Mouse (Mus musculus) midbrain, embryonic 14.5 days (tissue): ENCODE results near the gene Kdm1b. TPM values are rescaled to one million over a fixed set of nuclear protein-coding genes. Genes with fewer than 3 reads are reported as not detected.

Source experiments
- ATAC-seq: fragments of 200-750 bp; cut with Nextera tagmentation; 2 replicates; pipeline ENCODE4 v1.8.0; 2017; ENCODE audit warnings: moderate number of reproducible peaks, moderate library complexity; ENCODE audit not compliant: low FRiP score, low TSS enrichment
- DNase-seq: peaks from one replicate; pipeline ENCODE4 v3.0.0-alpha.2; 2015
- H3K27ac ChIP-seq: fragments of 300-500 bp; sonication (generic); replicated peaks from 2 replicates; pipeline ENCODE4 v1.5.1; 2014; ENCODE audit warnings: mild to moderate bottlenecking, low read depth, low read length, moderate library complexity
- H3K27me3 ChIP-seq: fragments of 300-500 bp; sonication (generic); 2 replicates; pipeline ENCODE4 v1.6.1; 2014; ENCODE audit warnings: low read length, control low read depth, mixed read lengths; ENCODE audit not compliant: control insufficient read depth, insufficient read depth
- H3K36me3 ChIP-seq: fragments of 300-500 bp; sonication (generic); 2 replicates; pipeline ENCODE4 v1.6.1; 2014; ENCODE audit warnings: low read length, control low read depth; ENCODE audit not compliant: control insufficient read depth, insufficient read depth
- H3K4me1 ChIP-seq: fragments of 300-500 bp; sonication (generic); 2 replicates; pipeline ENCODE4 v1.6.1; 2014; ENCODE audit warnings: mild to moderate bottlenecking, antibody characterized with exemption, low read length, control low read depth; ENCODE audit not compliant: control insufficient read depth, insufficient read depth
- H3K4me2 ChIP-seq: fragments of 300-500 bp; sonication (generic); 2 replicates; pipeline ENCODE4 v1.6.1; 2014; ENCODE audit warnings: mild to moderate bottlenecking, low read length, moderate library complexity
- H3K4me3 ChIP-seq: fragments of 300-500 bp; sonication (generic); replicated peaks from 2 replicates; pipeline ENCODE4 v1.5.1; 2014; ENCODE audit warnings: low read depth, low read length
- H3K9ac ChIP-seq: fragments of 300-500 bp; sonication (generic); replicated peaks from 2 replicates; pipeline ENCODE4 v1.6.1; 2014; ENCODE audit warnings: mild to moderate bottlenecking, low read length, moderate library complexity
- H3K9me3 ChIP-seq: fragments of 300-500 bp; sonication (generic); 2 replicates; pipeline ENCODE4 v1.6.1; 2016; ENCODE audit warnings: low read length, control low read depth, mixed read lengths; ENCODE audit not compliant: control insufficient read depth
- WGBS: fragments of 180-500 bp; shearing (Covaris S2); extraction: QIAGEN DNeasy Blood & Tissue Kit; methylation state at CpG from one replicate; pipeline ENCODE4 v1.1.7; 2014; 5-methylcytosine and 5-hydroxymethylcytosine counted together
- polyA plus RNA-seq: library from polyadenylated mRNA; unstranded; fragments of >200 nt; fragmentation: Nextera tagmentation; extraction: Ambion mirVana; gene quantifications from 2 replicates; pipeline ENCODE4 v1.2.1, GENCODE M21; 2014

Kdm1b gene
- polyA plus RNA-seq, 1 experiment from 2014 or later = 20.0 TPM

DNA sequence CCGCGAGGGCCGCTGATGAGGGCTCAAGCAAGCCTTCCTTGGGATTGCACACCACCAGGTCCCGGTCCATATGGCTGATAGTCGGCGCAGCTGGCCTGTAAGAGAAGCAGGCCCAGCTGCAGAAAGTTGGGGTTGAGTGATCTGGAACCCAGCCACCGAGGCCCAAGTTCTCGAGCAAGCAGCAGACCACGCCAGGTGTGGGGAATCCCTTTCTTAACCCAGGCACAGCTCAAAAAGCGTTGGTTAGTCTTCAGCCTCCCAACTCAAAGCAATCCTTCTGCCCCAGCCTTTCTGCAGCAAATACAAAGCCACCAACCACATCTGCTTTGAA lies 1.3 kb downstream of the Kdm1b start, which contains the start of gene Tpmt:
Tpmt (minus strand) TSS at position 121 of the 331 bp plus-strand sequence.
- H3K27ac ChIP-seq = peak within 1 kb of the TSS; percentile 77
- ATAC-seq = no peak
- WGBS = 17% methylated on average over 10 of the region's 10 CpGs
- H3K27me3 ChIP-seq = no peaks in the 10 kb centered on the region
- no peak for DNase-seq
- peaks cover 11% of the 10 kb centered on the region for H3K36me3 ChIP-seq
- H3K9ac ChIP-seq = peak within 1 kb of the TSS; percentile 75
- no peaks in the 10 kb centered on the region for H3K9me3 ChIP-seq
- peaks cover 10% of the 10 kb centered on the region for H3K4me1 ChIP-seq
- H3K4me3 ChIP-seq = peak within 1 kb of the TSS; percentile 83
- H3K4me2 ChIP-seq = peak within 1 kb of the TSS; percentile 72

- ATAC-seq (no peak), DNase-seq (no peak)
- H3K4me2 ChIP-seq = no peak overlapping the region
- H3K27me3 ChIP-seq = no peaks in the 10 kb centered on the region
- H3K27ac ChIP-seq = no peak overlapping the region
- no peak overlapping the region for H3K9ac ChIP-seq
- H3K36me3 ChIP-seq = peaks cover 45% of the 10 kb centered on the region
- H3K4me1 ChIP-seq = peaks cover 7% of the 10 kb centered on the region
- no peak overlapping the region for H3K4me3 ChIP-seq
- 92% methylated on average over 4 of the region's 4 CpGs for WGBS
- no peaks in the 10 kb centered on the region for H3K9me3 ChIP-seq
Observed at GRCm38 (mm10) chr13:47047996-47048395, 4.7 kb downstream of the Kdm1b start.

GRCm38 (mm10) chr13:47050009-47050408 lies 6.7 kb downstream of the Kdm1b start:
- no peak overlapping the region for H3K27ac ChIP-seq
- no peak overlapping the region for H3K9ac ChIP-seq
- no peaks in the 10 kb centered on the region for H3K9me3 ChIP-seq
- DNase-seq = no peak
- H3K4me2 ChIP-seq = no peak overlapping the region
- H3K4me3 ChIP-seq = no peak overlapping the region
- WGBS = 87% methylated on average over 4 of the region's 4 CpGs
- H3K27me3 ChIP-seq = no peaks in the 10 kb centered on the region
- no peak for ATAC-seq
- 0 out of 2 replicates have a peak, but pooled peaks cover under 1% of the 10 kb centered on the region for H3K4me1 ChIP-seq
- peaks cover 58% of the 10 kb centered on the region for H3K36me3 ChIP-seq

DNA sequence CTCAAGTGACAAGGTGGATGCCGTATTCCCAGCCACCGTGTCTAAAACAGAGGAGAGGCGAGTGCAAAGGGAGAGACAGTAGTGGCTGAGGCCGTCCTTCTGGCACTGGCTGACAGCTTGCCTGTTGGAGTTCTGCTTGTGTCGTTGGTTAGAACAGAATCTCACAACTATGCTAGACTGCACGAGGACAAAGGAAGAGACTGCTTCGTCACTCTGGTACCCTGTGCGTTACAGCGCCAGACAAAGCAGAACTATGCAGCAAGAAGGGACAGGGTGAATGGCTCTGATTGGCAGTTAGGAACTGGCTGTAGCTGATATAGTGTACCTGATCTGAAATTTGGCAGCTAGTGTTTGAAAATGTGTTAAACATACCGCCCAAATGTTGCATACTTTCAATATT lies 10.7 kb downstream of the Kdm1b start:
- no peak for DNase-seq
- no peak overlapping the region for H3K4me2 ChIP-seq
- peaks cover 82% of the 10 kb centered on the region for H3K36me3 ChIP-seq
- no peaks in the 10 kb centered on the region for H3K9me3 ChIP-seq
- H3K4me1 ChIP-seq = no peaks in the 10 kb centered on the region
- no peak overlapping the region for H3K27ac ChIP-seq
- no peak overlapping the region for H3K4me3 ChIP-seq
- no peak for ATAC-seq
- no peak overlapping the region for H3K9ac ChIP-seq
- WGBS = 37% methylated on average over 10 of the region's 10 CpGs
- H3K27me3 ChIP-seq = no peaks in the 10 kb centered on the region

DNA sequence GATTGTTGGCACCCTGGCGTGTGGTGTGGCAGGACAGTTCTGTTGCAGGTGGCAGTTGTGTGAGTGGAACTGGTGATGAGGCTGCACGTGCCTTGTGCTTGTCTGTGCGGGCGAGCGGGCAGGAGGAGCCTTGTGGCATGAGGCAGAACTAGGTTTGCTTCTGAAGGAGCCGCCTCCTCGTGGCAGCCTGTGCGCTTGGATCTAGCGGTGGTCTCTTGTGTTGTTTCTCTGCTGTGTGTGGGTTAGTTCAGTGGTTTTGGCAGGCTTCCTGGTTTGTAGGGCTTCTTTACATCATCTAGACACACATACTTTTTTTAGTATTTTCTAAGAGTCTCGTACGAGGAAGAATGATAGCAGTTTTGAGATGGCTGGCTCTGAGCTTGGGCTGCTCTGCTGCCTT lies 12.8 kb downstream of the Kdm1b start:
- Histone ChIP-seq H3K36me3 (peaks cover 82% of the 10 kb centered on the region), H3K9ac (no peak overlapping the region), H3K27ac (no peak overlapping the region), H3K27me3 (no peaks in the 10 kb centered on the region), H3K4me2 (no peak overlapping the region), H3K4me3 (no peak overlapping the region), H3K9me3 (no peaks in the 10 kb centered on the region), H3K4me1 (no peaks in the 10 kb centered on the region)
- ATAC-seq = no peak
- DNase-seq = no peak
- 90% methylated on average over 11 of the region's 11 CpGs for WGBS

- Histone ChIP-seq H3K4me1 (no peaks in the 10 kb centered on the region), H3K9ac (no peak overlapping the region), H3K4me2 (no peak overlapping the region), H3K27ac (no peak overlapping the region), H3K4me3 (no peak overlapping the region), H3K36me3 (peaks cover 82% of the 10 kb centered on the region), H3K27me3 (no peaks in the 10 kb centered on the region), H3K9me3 (no peaks in the 10 kb centered on the region)
- WGBS = 95% methylated on average over 5 of the region's 5 CpGs
- DNase-seq (no peak), ATAC-seq (no peak)
Observed at GRCm38 (mm10) chr13:47056781-47057180, 13.5 kb downstream of the Kdm1b start.

GRCm38 (mm10) chr13:47062756-47063155 lies 19.5 kb downstream of the Kdm1b start:
- Histone ChIP-seq H3K4me2 (no peak overlapping the region), H3K27ac (no peak overlapping the region), H3K9me3 (no peaks in the 10 kb centered on the region), H3K4me3 (no peak overlapping the region), H3K4me1 (no peaks in the 10 kb centered on the region), H3K36me3 (peaks cover 79% of the 10 kb centered on the region), H3K27me3 (no peaks in the 10 kb centered on the region), H3K9ac (no peak overlapping the region)
- ATAC-seq = no peak
- DNase-seq = no peak
- 97% methylated on average over 17 of the region's 17 CpGs for WGBS

DNA sequence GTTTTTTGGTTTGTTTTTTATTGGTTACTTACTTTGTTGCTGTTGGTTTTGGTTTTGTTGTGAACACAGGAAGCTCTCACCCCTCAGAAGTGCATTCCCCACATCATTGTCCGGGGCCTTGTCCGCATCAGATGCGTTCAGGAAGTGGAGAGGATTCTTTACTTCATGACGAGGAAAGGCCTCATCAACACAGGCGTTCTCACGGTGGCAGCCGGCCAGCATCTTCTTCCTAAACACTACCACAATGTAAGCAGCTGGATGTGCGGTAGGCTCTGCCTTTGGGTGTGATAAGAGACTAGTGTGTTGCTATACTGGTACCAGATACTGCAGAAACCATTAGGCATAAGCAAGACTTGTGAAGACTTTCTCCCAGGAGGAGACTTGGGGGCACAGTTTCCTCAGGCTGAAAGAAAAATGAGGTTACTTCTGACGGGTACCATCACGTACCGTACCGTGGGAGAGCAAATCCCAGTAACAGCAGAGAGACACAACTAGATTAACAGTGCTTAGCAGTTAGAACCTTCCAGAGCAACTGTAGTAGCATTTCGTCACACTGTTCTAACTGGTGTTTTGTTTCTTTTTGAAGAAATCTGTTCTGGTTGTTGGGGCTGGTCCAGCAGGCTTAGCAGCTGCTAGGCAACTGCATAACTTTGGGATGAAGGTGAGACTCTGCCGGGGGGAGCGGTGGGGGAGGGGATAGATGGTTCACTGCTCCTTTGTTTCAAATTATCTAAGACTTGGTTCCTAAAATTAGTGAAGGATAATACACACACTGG lies 20.9 kb downstream of the Kdm1b start:
- Histone ChIP-seq H3K27me3 (no peaks in the 10 kb centered on the region), H3K4me1 (no peaks in the 10 kb centered on the region), H3K9me3 (no peaks in the 10 kb centered on the region), H3K36me3 (peaks cover 82% of the 10 kb centered on the region), H3K9ac (no peak overlapping the region), H3K27ac (no peak overlapping the region), H3K4me2 (no peak overlapping the region), H3K4me3 (no peak overlapping the region)
- no peak for ATAC-seq
- DNase-seq = no peak
- 84% methylated on average over 15 of the region's 15 CpGs for WGBS

DNA sequence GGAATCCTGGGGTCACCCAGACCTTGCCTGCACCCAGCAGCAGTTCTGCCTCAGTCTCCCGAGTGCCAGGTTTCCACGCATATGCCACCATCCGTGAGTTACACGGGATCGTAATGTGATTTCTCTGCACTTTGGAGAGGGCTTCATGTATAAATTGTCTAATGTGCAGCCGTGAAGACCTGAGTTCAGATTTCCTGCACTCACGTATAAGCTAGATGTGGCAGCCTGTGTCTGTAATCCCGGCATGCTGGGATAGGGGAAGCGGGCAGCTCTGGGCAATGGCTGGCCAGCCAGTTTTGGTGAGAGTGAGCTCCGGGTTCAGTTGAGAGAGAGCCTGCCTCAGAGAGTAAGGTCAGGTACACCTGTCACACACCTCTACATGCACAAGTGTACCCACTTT lies 23.2 kb downstream of the Kdm1b start:
- Histone ChIP-seq H3K27ac (no peak overlapping the region), H3K27me3 (no peaks in the 10 kb centered on the region), H3K36me3 (peaks cover 69% of the 10 kb centered on the region), H3K4me1 (no peaks in the 10 kb centered on the region), H3K9ac (no peak overlapping the region), H3K4me3 (no peak overlapping the region), H3K9me3 (no peaks in the 10 kb centered on the region), H3K4me2 (no peak overlapping the region)
- DNase-seq (no peak), ATAC-seq (no peak)
- WGBS = 98% methylated on average over 10 of the region's 10 CpGs
